Mouse (Mus musculus) testis, postnatal 14 days (tissue): ENCODE data around the gene Gm17387.

Experiments
- DNase-seq: peaks from one replicate; pipeline ENCODE4 v3.0.0; 2021; ENCODE audit warnings: low spot score

The Gm17387 gene

GRCm38 (mm10) chr7:141028831-141029230 is at the start of gene Gm17387:
Gene Gm17387, plus strand, starts transcription at chr7:141029131.
- DNase-seq = no peak

GRCm38 (mm10) chr7:140981704-140982103 is 47.2 kb upstream of the Gm17387 start:
- no peak for DNase-seq

- DNase-seq = no peak
Observed at GRCm38 (mm10) chr7:140982971-140983370, 46.0 kb upstream of the Gm17387 start.

GRCm38 (mm10) chr7:140987182-140988138 is 41.5 kb upstream of the Gm17387 start:
- DNase-seq = no peak

- no peak for DNase-seq
Observed at GRCm38 (mm10) chr7:140989022-140989421, 39.9 kb upstream of the Gm17387 start.

GRCm38 (mm10) chr7:140990185-140990584 is 38.7 kb upstream of the Gm17387 start:
- no peak for DNase-seq

- DNase-seq = no peak
Observed at GRCm38 (mm10) chr7:140990622-140991021, 38.3 kb upstream of the Gm17387 start.

- no peak for DNase-seq
Observed at GRCm38 (mm10) chr7:140991117-140991689, 37.7 kb upstream of the Gm17387 start.

GRCm38 (mm10) chr7:140997817-140998216 is 31.1 kb upstream of the Gm17387 start:
- DNase-seq = no peak

GRCm38 (mm10) chr7:140998853-140999700 is 29.9 kb upstream of the Gm17387 start:
- DNase-seq = no peak

GRCm38 (mm10) chr7:141000881-141001708 is 27.8 kb upstream of the Gm17387 start:
- DNase-seq = no peak

- DNase-seq = no peak
Observed at GRCm38 (mm10) chr7:141003248-141004010, 25.5 kb upstream of the Gm17387 start.

- DNase-seq = no peak
Observed at GRCm38 (mm10) chr7:141006446-141006845, 22.5 kb upstream of the Gm17387 start.

- DNase-seq = no peak
Observed at GRCm38 (mm10) chr7:141006914-141007313, 22.0 kb upstream of the Gm17387 start.

- DNase-seq = no peak
Observed at GRCm38 (mm10) chr7:141008312-141008761, 20.6 kb upstream of the Gm17387 start.

GRCm38 (mm10) chr7:141008938-141009660 is 19.8 kb upstream of the Gm17387 start:
- peak; percentile 64 for DNase-seq

- DNase-seq = no peak
Observed at GRCm38 (mm10) chr7:141009665-141010064, 19.3 kb upstream of the Gm17387 start.

- peak; percentile 16 for DNase-seq
Observed at GRCm38 (mm10) chr7:141010593-141010992, 18.3 kb upstream of the Gm17387 start, which contains the start of gene Ifitm3. Gene Ifitm3, minus strand, starts transcription at chr7:141010770.

GRCm38 (mm10) chr7:141011238-141011770 is 17.6 kb upstream of the Gm17387 start:
- DNase-seq = no peak
